Mouse (Mus musculus) Patski (cell line): ENCODE results near the gene Olfr1475. TPM values are rescaled to one million over a fixed set of nuclear protein-coding genes. Genes with fewer than 3 reads are reported as not detected.
"Not testable (repeated sequence)": the region's sequence is repeated elsewhere in the genome, so short reads cannot be mapped to it uniquely, and the experiment has no call there.

Experiments
- ATAC-seq: fragments of 100-300 bp; one replicate; pipeline ENCODE4 v1.8.0; 2021
- CTCF ChIA-PET: fragments of 350-600 bp; sonication (Branson Sonifier 250); formaldehyde crosslinking; loops from one replicate; lab custom pipeline; 2022; ENCODE audit warnings: inconsistent platforms; lab: Charles Lee
- POLR2A ChIA-PET: fragments of 350-600 bp; sonication (Branson Sonifier 250); formaldehyde crosslinking; loops from one replicate; lab custom pipeline; 2022; ENCODE audit warnings: antibody characterized with exemption, inconsistent platforms; lab: Charles Lee
- DNase-seq: peaks from one replicate; pipeline ENCODE4 v3.0.0-alpha.2; 2011; ENCODE audit warnings: low read depth, low spot score
- H3K27me3 ChIP-seq: fragments of 371-371 bp; one replicate; pipeline ENCODE4 v1.5.1; 2021
- CTCF ChIP-seq: fragments of 100-300 bp; IDR thresholded peaks from one replicate; pipeline ENCODE4 v1.5.1; 2021
- in situ Hi-C: fragments of 300-500 bp; cut with MboI; formaldehyde crosslinking; loops from 3 replicates; pipeline ENCODE4 v1.11.1; 2018; ENCODE audit warnings: low pct_unique_long_range_greater_than_20kb, mixed read lengths
- polyA plus RNA-seq: library from polyadenylated mRNA; unstranded; gene quantifications from one replicate; pipeline ENCODE4 v1.2.3, GENCODE M21; 2021

The Olfr1475 gene
- not detected for polyA plus RNA-seq

DNA sequence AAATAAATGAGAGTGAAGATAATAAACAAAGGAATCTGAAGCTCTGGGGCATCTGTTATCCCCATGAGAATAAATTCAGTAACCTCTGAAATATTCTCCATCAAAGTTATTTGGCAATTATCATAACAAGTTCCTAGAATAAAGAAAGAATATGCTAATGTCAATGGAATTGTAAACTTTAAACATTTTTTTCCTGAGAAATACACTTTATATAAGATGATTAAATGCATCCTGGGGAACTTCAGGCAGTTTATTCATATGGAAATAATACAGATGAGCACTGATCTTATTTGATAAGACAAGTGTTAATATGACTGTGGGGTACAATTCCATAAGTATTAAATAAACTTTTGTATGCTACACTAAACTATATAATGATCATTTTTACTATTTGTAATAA, at the start of gene Olfr1475:
Olfr1475 (minus strand) TSS at position 101 of the 400 bp plus-strand sequence.
- POLR2A ChIA-PET = no interaction called here
- CTCF ChIA-PET = no interaction called here
- no peak for DNase-seq
- TF ChIP-seq CTCF = no peak
- in situ Hi-C loops = no loop called here
- ATAC-seq = no peak
- H3K27me3 ChIP-seq = no peaks in the 10 kb centered on the region

DNA sequence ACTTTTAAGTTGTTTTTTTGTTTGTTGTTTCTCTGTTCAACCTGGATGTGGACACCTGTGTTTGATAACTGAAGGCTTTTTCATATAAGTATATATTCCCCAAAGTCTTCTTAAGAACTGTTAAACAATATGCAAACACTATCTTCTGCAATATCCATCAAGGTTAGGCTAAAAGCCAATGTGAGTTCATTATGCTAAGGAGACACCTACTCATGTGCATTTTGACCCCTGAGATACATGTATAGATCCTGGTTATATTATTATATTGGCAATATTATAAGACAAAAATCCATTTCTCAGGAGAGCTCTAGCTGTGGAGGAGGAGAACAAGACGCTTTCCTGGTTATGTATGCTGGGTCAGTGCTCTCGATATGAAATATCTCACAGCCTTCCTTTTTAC, 47.6 kb upstream of the Olfr1475 start, which contains the start of gene Olfr1480:
Olfr1480 (plus strand) TSS at position 301 of the 400 bp plus-strand sequence.
- ChIA-PET POLR2A (no interaction called here), CTCF (no interaction called here)
- no peak for TF ChIP-seq CTCF
- no peak for DNase-seq
- no peak for ATAC-seq
- in situ Hi-C loops = loop anchor here (5.0 kb wide), 1 partner anchor 90 kb away; the partner anchor contains the start of gene Olfr1487
- H3K27me3 ChIP-seq = no peaks in the 10 kb centered on the region

DNA sequence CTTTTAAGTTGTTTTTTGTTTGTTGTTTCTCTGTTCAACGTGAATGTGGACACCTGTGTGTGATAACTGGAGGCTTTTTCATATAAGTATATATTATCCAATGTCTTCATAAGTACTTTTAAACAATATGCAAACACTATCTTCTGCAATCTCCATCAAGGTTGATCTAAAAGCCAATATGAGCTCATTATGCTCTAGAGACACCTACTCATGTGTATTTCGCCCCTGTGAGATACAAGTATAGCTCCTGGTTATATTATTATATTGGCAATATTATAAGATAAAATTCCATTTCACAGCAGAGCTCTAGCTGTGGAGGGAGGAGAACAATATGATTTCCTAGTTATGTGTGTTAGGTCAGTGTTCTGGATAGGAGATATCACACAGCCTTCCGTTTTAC, 20.2 kb upstream of the Olfr1475 start, which contains the start of gene Olfr1477:
Olfr1477 (plus strand) TSS at position 301 of the 400 bp plus-strand sequence.
- POLR2A ChIA-PET = no interaction called here
- in situ Hi-C loops = no loop called here
- no peak for TF ChIP-seq CTCF
- no peak for DNase-seq
- ATAC-seq = no peak
- CTCF ChIA-PET = no interaction called here
- H3K27me3 ChIP-seq = no peaks in the 10 kb centered on the region

DNA sequence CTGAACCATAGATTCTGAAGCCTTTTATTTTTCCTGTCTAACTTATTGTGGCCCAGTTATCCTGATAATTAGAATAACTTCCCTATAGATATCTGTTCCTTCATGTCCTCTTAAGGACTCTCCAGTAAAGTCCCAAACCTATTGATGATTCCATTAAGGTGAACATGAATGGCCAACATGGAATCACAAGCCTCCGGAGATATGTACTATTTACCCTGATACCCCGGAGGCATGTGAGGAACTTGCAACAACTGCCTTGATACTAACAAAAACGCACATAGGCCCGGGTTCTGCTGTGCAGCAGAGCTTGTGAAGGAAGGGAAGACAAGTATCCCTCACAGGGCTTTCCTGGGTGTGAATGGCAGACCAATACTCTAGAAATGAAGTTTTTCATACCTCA, 10.7 kb downstream of the Olfr1475 start, which contains the start of gene Olfr1474:
Olfr1474 (plus strand) TSS at position 301 of the 400 bp plus-strand sequence.
- POLR2A ChIA-PET, ATAC-seq, DNase-seq, H3K27me3 ChIP-seq, CTCF ChIA-PET: not testable (repeated sequence)
- in situ Hi-C loops = loop anchor here (5.0 kb wide), 1 partner anchor 93 kb away; no protein-coding TSS in a partner anchor

DNA sequence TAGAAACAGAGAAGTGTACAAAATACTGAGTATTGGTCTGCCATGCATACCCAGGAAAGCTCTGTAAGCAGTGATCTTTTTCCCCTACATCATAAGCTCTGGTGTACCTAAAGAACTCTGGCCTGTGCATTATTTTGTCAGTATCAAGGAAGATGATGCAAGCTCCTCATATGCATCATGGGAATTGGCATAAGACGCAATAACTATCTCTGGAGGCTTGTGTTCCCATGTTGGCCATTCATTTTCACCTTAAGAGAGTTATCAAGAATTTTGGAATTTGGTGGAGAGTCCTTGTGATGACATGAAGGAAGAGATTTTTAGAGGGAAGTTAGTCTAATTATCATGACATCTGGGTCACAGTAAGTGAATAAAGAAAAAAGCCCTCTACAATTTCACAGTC, 24.0 kb downstream of the Olfr1475 start, which contains the start of gene Olfr1472:
Olfr1472 (minus strand) TSS at position 101 of the 400 bp plus-strand sequence.
- TF ChIP-seq CTCF = no peak
- no peak for DNase-seq
- no peaks in the 10 kb centered on the region for H3K27me3 ChIP-seq
- in situ Hi-C loops = no loop called here
- ChIA-PET CTCF (no interaction called here), POLR2A (no interaction called here)
- no peak for ATAC-seq

DNA sequence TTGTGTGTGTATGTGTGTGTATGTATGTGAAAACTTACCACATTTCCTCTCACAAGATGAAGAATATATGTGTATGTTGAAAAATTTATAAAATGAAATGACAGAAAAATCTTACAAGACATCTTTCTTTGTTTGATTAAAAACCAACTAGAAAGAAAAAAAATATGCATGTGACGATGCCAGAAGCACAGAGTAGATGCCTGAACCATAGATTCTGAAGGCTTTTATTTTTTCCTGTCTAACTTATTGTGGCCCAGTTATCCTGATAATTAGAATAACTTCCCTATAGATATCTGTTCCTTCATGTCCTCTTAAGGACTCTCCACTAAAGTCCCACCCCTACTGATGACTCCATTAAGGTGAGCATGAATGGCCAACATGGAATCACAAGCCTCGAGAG, 36.9 kb downstream of the Olfr1475 start, which contains the start of gene Olfr1471:
Olfr1471 (plus strand) TSS at position 301 of the 400 bp plus-strand sequence.
- POLR2A ChIA-PET, ATAC-seq, DNase-seq, H3K27me3 ChIP-seq, CTCF ChIA-PET, in situ Hi-C loops: not testable (repeated sequence)

Other genes starting within 250 kb of the Olfr1475 start
- gene Olfr1463, start 248.9 kb downstream of the Olfr1475 start, polyA plus RNA-seq = not detected
- not detected for gene Olfr1465, start 164.7 kb downstream of the Olfr1475 start, polyA plus RNA-seq
- not detected for gene Olfr1466, start 141.3 kb downstream of the Olfr1475 start, polyA plus RNA-seq
- gene Olfr1467, start 118.0 kb downstream of the Olfr1475 start, polyA plus RNA-seq = not detected
- gene Olfr1469, start 72.3 kb downstream of the Olfr1475 start, polyA plus RNA-seq = not detected
- gene Olfr1471, start 36.8 kb downstream of the Olfr1475 start, polyA plus RNA-seq = not detected
- not detected for gene Olfr1472, start 24.1 kb downstream of the Olfr1475 start, polyA plus RNA-seq
- not detected for gene Olfr1474, start 10.6 kb downstream of the Olfr1475 start, polyA plus RNA-seq
- gene Olfr1477, start 20.4 kb upstream of the Olfr1475 start, polyA plus RNA-seq = not detected
- not detected for gene Olfr1480, start 47.7 kb upstream of the Olfr1475 start, polyA plus RNA-seq
- not detected for gene Olfr1484, start 103.3 kb upstream of the Olfr1475 start, polyA plus RNA-seq
- gene Olfr1487, start 137.2 kb upstream of the Olfr1475 start, polyA plus RNA-seq = not detected
- not detected for gene Olfr1489, start 151.4 kb upstream of the Olfr1475 start, polyA plus RNA-seq
- gene Olfr1490, start 170.9 kb upstream of the Olfr1475 start, polyA plus RNA-seq = not detected
- gene Olfr1491, start 217.1 kb upstream of the Olfr1475 start, polyA plus RNA-seq = not detected
- gene Olfr1493-ps1, start 243.1 kb upstream of the Olfr1475 start, polyA plus RNA-seq = not detected